Mouse (Mus musculus) liver, postnatal 0 days (tissue): ENCODE measurements around the gene Dgcr6. TPM values are rescaled to one million over a fixed set of nuclear protein-coding genes. Genes with fewer than 3 reads are reported as not detected.
"Not testable (repeated sequence)": the region's sequence is repeated elsewhere in the genome, so short reads cannot be mapped to it uniquely, and the experiment has no call there.

Experiments used
- ATAC-seq: fragments of 200-750 bp; cut with Nextera tagmentation; 2 replicates; pipeline ENCODE4 v1.8.0; 2017; ENCODE audit warnings: mild to moderate bottlenecking, moderate library complexity
- DNase-seq: peaks from one replicate; pipeline ENCODE4 v3.0.0-alpha.2; 2016
- H3K27ac ChIP-seq: fragments of 300-500 bp; sonication (generic); 2 replicates; pipeline ENCODE4 v1.5.1; 2014; ENCODE audit warnings: antibody characterized with exemption, moderate library complexity, mild to moderate bottlenecking, low read depth
- H3K27me3 ChIP-seq: fragments of 300-500 bp; sonication (generic); 2 replicates; pipeline ENCODE4 v1.6.1; 2014; ENCODE audit warnings: low read length, control low read depth, mixed read lengths; ENCODE audit not compliant: insufficient read depth
- H3K36me3 ChIP-seq: fragments of 300-500 bp; sonication (generic); replicated peaks from 2 replicates; pipeline ENCODE4 v1.6.1; 2014; ENCODE audit warnings: mild to moderate bottlenecking, control low read depth, low read length, moderate library complexity, mixed read lengths; ENCODE audit not compliant: insufficient read depth
- H3K4me1 ChIP-seq: fragments of 300-500 bp; sonication (generic); 2 replicates; pipeline ENCODE4 v1.6.1; 2014; ENCODE audit warnings: antibody characterized with exemption, mild to moderate bottlenecking, control low read depth; ENCODE audit not compliant: insufficient read depth
- H3K4me2 ChIP-seq: fragments of 300-500 bp; sonication (generic); 2 replicates; pipeline ENCODE4 v1.6.1; 2014; ENCODE audit warnings: low read depth, mild to moderate bottlenecking, low read length, moderate library complexity, mixed read lengths
- H3K4me3 ChIP-seq: fragments of 300-500 bp; sonication (generic); 2 replicates; pipeline ENCODE4 v1.5.1; 2014; ENCODE audit warnings: low read depth, low read length
- H3K9ac ChIP-seq: fragments of 300-500 bp; sonication (generic); replicated peaks from 2 replicates; pipeline ENCODE4 v1.6.1; 2014; ENCODE audit warnings: mild to moderate bottlenecking, moderate library complexity
- H3K9me3 ChIP-seq: fragments of 300-500 bp; sonication (generic); 2 replicates; pipeline ENCODE4 v1.6.1; 2016; ENCODE audit warnings: mild to moderate bottlenecking, control low read depth, low read length, mixed read lengths
- CTCF ChIP-seq: sonication (generic); IDR thresholded peaks from 2 replicates; pipeline ENCODE4 v1.5.1; 2016; ENCODE audit warnings: antibody characterized with exemption, low read depth
- EP300 ChIP-seq: IDR thresholded peaks from 2 replicates; pipeline ENCODE4 v1.6.1; 2016; ENCODE audit warnings: antibody characterized with exemption, low read depth, mild to moderate bottlenecking
- WGBS: fragments of 180-500 bp; shearing (Covaris S2); extraction: QIAGEN DNeasy Blood & Tissue Kit; methylation state at CpG from one replicate; pipeline ENCODE4 v1.1.7; 2014; ENCODE audit not compliant: insufficient replicate concordance; 5-methylcytosine and 5-hydroxymethylcytosine counted together
- polyA plus RNA-seq: library from polyadenylated mRNA; unstranded; fragments of >200 nt; fragmentation: Nextera tagmentation; extraction: Ambion mirVana; gene quantifications from 2 replicates; pipeline ENCODE4 v1.2.1, GENCODE M21; 2015

Gene Dgcr6
- polyA plus RNA-seq = 23.2 and 24.4 TPM in 2 replicates

- Histone ChIP-seq H3K4me1 (peaks cover 4% of the 10 kb centered on the region; the same call in 1 of the 2 replicates), H3K4me3 (no peak within 1 kb of the TSS), H3K9ac (no peak within 1 kb of the TSS), H3K36me3 (no peaks in the 10 kb centered on the region), H3K27me3 (no peaks in the 10 kb centered on the region), H3K9me3 (no peaks in the 10 kb centered on the region), H3K27ac (no peak within 1 kb of the TSS), H3K4me2 (no peak within 1 kb of the TSS)
- ATAC-seq (peak; percentile 56), DNase-seq (peak; percentile 82)
- TF ChIP-seq CTCF (peak; percentile 87), EP300 (no peak)
- 15% methylated on average over 11 of the region's 11 CpGs for WGBS
These were observed at the start of gene Dgcr6 for GRCm38 (mm10) chr16:18052731-18053202. Dgcr6 (plus strand) TSS chr16:18052860.

- no peaks in the 10 kb centered on the region for H3K4me1 ChIP-seq
- 46% methylated on average over 5 of the region's 5 CpGs for WGBS
- H3K27ac ChIP-seq = no peak overlapping the region
- DNase-seq = no peak
- no peak overlapping the region for H3K4me2 ChIP-seq
- no peaks in the 10 kb centered on the region for H3K9me3 ChIP-seq
- no peak for ATAC-seq
- no peak overlapping the region for H3K9ac ChIP-seq
- H3K27me3 ChIP-seq = no peaks in the 10 kb centered on the region
- no peaks in the 10 kb centered on the region for H3K36me3 ChIP-seq
- H3K4me3 ChIP-seq = no peak overlapping the region
- TF ChIP-seq EP300 (no peak), CTCF (no peak)
These were observed 48.1 kb upstream of the Dgcr6 start for GRCm38 (mm10) chr16:18004589-18004988.

GRCm38 (mm10) chr16:18007083-18007482, 45.6 kb upstream of the Dgcr6 start:
- no peak for ATAC-seq

GRCm38 (mm10) chr16:18011101-18011500, 41.6 kb upstream of the Dgcr6 start:
- no peak for DNase-seq
- ATAC-seq = no peak
- TF ChIP-seq CTCF (no peak), EP300 (no peak)
- Histone ChIP-seq H3K4me2 (no peak overlapping the region), H3K27ac (no peak overlapping the region), H3K27me3 (no peaks in the 10 kb centered on the region), H3K36me3 (no peaks in the 10 kb centered on the region), H3K4me1 (no peaks in the 10 kb centered on the region), H3K4me3 (no peak overlapping the region), H3K9me3 (no peaks in the 10 kb centered on the region), H3K9ac (no peak overlapping the region)
- WGBS = 66% methylated on average over 6 of the region's 6 CpGs

More at GRCm38 (mm10) chr16:18007083-18007482, 45.6 kb upstream of the Dgcr6 start:
- no peak for DNase-seq
- WGBS = 48% methylated on average over 4 of the region's 4 CpGs
- Histone ChIP-seq H3K4me1 (no peaks in the 10 kb centered on the region), H3K27me3 (no peaks in the 10 kb centered on the region), H3K9me3 (no peaks in the 10 kb centered on the region), H3K27ac (no peak overlapping the region), H3K36me3 (no peaks in the 10 kb centered on the region), H3K4me3 (no peak overlapping the region), H3K9ac (no peak overlapping the region), H3K4me2 (no peak overlapping the region)
- TF ChIP-seq EP300 (no peak), CTCF (no peak)

- not testable (repeated sequence) for H3K9me3 ChIP-seq, H3K4me2 ChIP-seq, ATAC-seq, DNase-seq, H3K36me3 ChIP-seq, H3K4me3 ChIP-seq, H3K9ac ChIP-seq, H3K4me1 ChIP-seq, H3K27ac ChIP-seq, H3K27me3 ChIP-seq
- WGBS = 60% methylated on average over 4 of the region's 4 CpGs
These were observed 36.2 kb upstream of the Dgcr6 start for GRCm38 (mm10) chr16:18016482-18016881.

- ATAC-seq (peak; percentile 86), DNase-seq (no peak)
- no peaks in the 10 kb centered on the region for H3K27me3 ChIP-seq
- no peak overlapping the region for H3K27ac ChIP-seq
- H3K36me3 ChIP-seq = no peaks in the 10 kb centered on the region
- no peak overlapping the region for H3K4me2 ChIP-seq
- no peaks in the 10 kb centered on the region for H3K4me1 ChIP-seq
- H3K4me3 ChIP-seq = no peak overlapping the region
- WGBS = 56% methylated on average over 8 of the region's 8 CpGs
- H3K9me3 ChIP-seq = no peaks in the 10 kb centered on the region
- H3K9ac ChIP-seq = no peak overlapping the region
- TF ChIP-seq EP300 (no peak), CTCF (no peak)
These were observed 29.7 kb upstream of the Dgcr6 start for GRCm38 (mm10) chr16:18022780-18023557.
